Mouse (Mus musculus): ENCODE measurements around the gene Arf4.

- TF ChIP-seq CTCF (IDR thresholded peaks at IDR 0.05; ENCODE audit: low read depth) (peak; percentile 37), EP300 (IDR thresholded peaks at IDR 0.05; ENCODE audit: low read depth) (no peak)
Measured at GRCm38 (mm10) chr14:26668371-26669291, 30.8 kb downstream of the Arf4 start.

Data from liver, embryonic 14.5 days (tissue).